Comparison of ENCODE assay signal across 1 mouse cellular context in the genomic region with DNA sequence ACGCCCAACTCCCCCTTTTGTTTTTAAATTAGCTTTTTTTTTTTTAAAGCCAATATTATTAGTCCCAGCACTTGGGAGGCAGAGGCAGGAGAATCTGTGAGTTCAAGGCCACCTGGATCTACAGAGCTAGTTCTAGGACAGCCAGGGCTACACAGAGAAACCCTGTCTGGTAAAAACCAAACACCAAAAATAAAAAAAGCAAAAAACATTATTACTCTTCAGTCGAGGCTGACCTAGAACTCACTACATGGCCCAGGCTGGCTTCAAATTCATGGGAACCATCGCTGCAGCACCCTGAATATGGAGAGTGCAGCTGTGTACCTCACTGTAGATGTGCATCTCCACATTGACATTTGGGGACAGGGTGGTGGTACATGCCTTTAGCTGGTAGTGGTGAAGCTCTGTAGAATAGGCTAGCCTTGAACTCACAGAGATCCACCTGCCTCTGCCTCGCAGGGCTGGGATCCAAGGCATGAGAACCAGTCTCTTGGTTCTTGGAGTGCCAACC. TPM values are rescaled to one million over a fixed set of nuclear protein-coding genes. Genes with fewer than 3 reads are reported as not detected.
"Had no signal": no experiment of that assay in that cellular context is flagged by ENCODE, and none has a peak within 500 bp of the region (broad histone marks: within the 10 kb centered on the region; RNA-seq: fewer than 3 reads in every experiment).

No protein-coding gene starts in this region.

RNA-seq across cellular contexts. Expression of a gene that starts 22.6 kb away (rescaled TPM):
- polyA plus RNA-seq: macrophage had no signal
